Mouse (Mus musculus): Measurements from ENCODE around the gene Cyp4f18. TPM values are rescaled to one million over a fixed set of nuclear protein-coding genes. Genes with fewer than 3 reads are reported as not detected.

Cyp4f18 gene
- polyA plus RNA-seq, 1 experiment: 0.16 TPM

DNA sequence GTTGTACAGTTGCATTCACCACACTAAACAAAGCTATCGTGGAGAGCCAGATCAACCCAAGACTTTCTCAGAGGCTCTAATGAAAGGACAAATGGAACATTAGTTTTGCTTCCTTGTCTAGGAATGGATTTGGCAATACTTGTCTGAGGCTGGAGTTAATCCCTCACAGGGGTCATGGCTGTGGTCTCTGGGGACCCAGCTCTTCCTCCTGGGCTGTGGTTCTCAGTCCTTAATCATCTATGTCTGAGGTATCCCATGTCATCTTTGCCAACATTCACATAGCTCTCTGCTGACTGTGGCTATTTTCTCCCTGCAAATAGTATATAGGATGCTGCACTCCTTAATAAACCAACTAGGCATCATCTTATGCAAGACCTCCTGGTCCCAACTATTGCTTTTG, 67.7 kb downstream of the Cyp4f18 start:
- Histone ChIP-seq H3K4me3 (no peak overlapping the region), H3K4me2 (ENCODE audit: low read depth) (no peak overlapping the region), H3K79me2 (ENCODE audit: control insufficient read depth, insufficient read depth) (no peaks in the 10 kb centered on the region), H3K36me3 (ENCODE audit: control insufficient read depth, insufficient read depth) (no peaks in the 10 kb centered on the region), H3K27me3 (ENCODE audit: control insufficient read depth, insufficient read depth, insufficient read length) (no peaks in the 10 kb centered on the region), H3ac (ENCODE audit: control insufficient read depth, insufficient read length) (no peak overlapping the region)
- no peak for TF ChIP-seq TCF12 (IDR thresholded peaks at IDR 0.05; ENCODE audit: insufficient read depth, poor library complexity, severe bottlenecking)
- TF ChIP-seq POLR2A (IDR thresholded peaks at IDR 0.05; ENCODE audit: insufficient read length, low read depth): no peak
- TF ChIP-seq CEBPB (IDR thresholded peaks at IDR 0.05; ENCODE audit: insufficient read depth, poor library complexity, severe bottlenecking): no peak
- no peak for TF ChIP-seq USF1 (IDR thresholded peaks at IDR 0.05; ENCODE audit: low read depth)
- no peak for TF ChIP-seq REST (IDR thresholded peaks at IDR 0.05; ENCODE audit: insufficient read depth, insufficient read length)
- no peak for TF ChIP-seq TCF3 (IDR thresholded peaks at IDR 0.05; ENCODE audit: insufficient read length, low read depth)
- no peak for TF ChIP-seq MYOG (IDR thresholded peaks at IDR 0.05; ENCODE audit: control insufficient read depth in 1 of 3, insufficient read depth in 1 of 3, insufficient read length in 2 of 3, low read depth in 2 of 3)

DNA sequence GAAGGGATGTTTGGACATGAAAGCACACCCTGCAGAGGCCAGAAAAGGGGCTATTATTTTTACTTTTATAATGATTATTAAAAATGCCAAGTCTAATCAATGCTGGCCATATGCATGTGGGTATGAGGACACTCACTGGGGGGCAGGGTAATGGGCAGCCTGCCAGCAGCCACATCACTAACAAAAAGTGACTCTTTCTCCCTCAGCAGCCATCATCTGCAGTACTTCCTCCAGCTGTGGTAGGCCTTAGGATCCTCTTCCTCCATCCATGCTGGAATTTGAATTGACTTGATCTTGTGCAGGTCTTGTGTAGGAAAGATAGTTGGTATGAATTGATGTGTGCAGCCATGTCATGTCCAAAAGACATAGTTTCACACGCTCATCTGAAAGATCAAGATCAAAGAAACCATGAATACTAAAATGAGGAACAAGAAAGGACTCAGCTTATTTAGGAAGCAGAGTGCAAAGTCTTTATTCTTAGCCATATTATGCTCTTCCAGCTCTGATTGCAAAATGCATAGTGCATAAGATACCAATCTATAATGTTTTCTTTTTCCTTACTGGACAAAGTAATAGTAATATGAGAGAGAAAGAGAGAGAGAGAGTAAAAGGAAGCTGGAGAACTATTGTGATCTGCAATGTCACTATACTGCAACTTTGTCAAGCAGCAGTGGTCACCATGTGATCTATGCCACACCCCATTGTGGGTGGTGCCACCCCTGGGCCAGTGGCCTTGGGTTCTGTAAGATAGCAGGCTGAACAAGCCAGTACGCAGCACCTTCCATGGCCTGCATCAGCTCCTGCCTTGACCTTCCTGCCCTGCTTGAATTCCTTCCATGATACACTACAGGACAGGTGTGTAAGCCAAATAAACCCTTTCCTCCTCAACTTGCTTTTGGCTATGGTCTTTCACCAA, 68.9 kb downstream of the Cyp4f18 start:
- no peak for TF ChIP-seq E2F4 (IDR thresholded peaks at IDR 0.05; ENCODE audit: insufficient read depth)
- no peak for TF ChIP-seq POLR2A (IDR thresholded peaks at IDR 0.05; ENCODE audit: insufficient read length, low read depth)
- no peak for TF ChIP-seq CEBPB (IDR thresholded peaks at IDR 0.05; ENCODE audit: insufficient read depth, poor library complexity, severe bottlenecking)
- TF ChIP-seq MYOD1 (IDR thresholded peaks at IDR 0.05; ENCODE audit: control insufficient read depth in 1 of 3, insufficient read length in 2 of 3, low read depth in 2 of 3): no peak
- no peak for TF ChIP-seq SRF (IDR thresholded peaks at IDR 0.05; ENCODE audit: control insufficient read depth, insufficient read length, low read depth)
- no peak for TF ChIP-seq REST (IDR thresholded peaks at IDR 0.05; ENCODE audit: insufficient read depth, insufficient read length)
- no peak for TF ChIP-seq MYOG (IDR thresholded peaks at IDR 0.05; ENCODE audit: control insufficient read depth in 1 of 3, insufficient read depth in 1 of 3, insufficient read length in 2 of 3, low read depth in 2 of 3)
- no peak for TF ChIP-seq POLR2AphosphoS2 (IDR thresholded peaks at IDR 0.05; ENCODE audit: insufficient read length, low read depth)
- no peak for TF ChIP-seq TCF12 (IDR thresholded peaks at IDR 0.05; ENCODE audit: insufficient read depth, poor library complexity, severe bottlenecking)
- no peak for TF ChIP-seq TCF3 (IDR thresholded peaks at IDR 0.05; ENCODE audit: insufficient read length, low read depth)
- H3K4me3 ChIP-seq: no peak overlapping the region
- H3K36me3 ChIP-seq (ENCODE audit: control insufficient read depth, insufficient read depth): no peaks in the 10 kb centered on the region
- H3ac ChIP-seq (ENCODE audit: control insufficient read depth, insufficient read length): no peak overlapping the region
- no peaks in the 10 kb centered on the region for H3K79me2 ChIP-seq (ENCODE audit: control insufficient read depth, insufficient read depth)
- H3K4me2 ChIP-seq (ENCODE audit: low read depth): no peak overlapping the region
- H3K27me3 ChIP-seq (ENCODE audit: control insufficient read depth, insufficient read depth, insufficient read length): no peaks in the 10 kb centered on the region

Other genes starting within 250 kb of the Cyp4f18 start
- 0.31 TPM for gene Zfp709, start 127.6 kb downstream of the Cyp4f18 start, polyA plus RNA-seq (2012; fragmentation: generic; extraction: Trizol)
- gene Zfp882, start 101.0 kb downstream of the Cyp4f18 start, polyA plus RNA-seq (2012; fragmentation: generic; extraction: Trizol): 0.55 TPM
- gene Zfp617, start 101.0 kb downstream of the Cyp4f18 start, polyA plus RNA-seq (2012; fragmentation: generic; extraction: Trizol): 6.2 TPM
- gene Zfp961, start 58.6 kb downstream of the Cyp4f18 start, polyA plus RNA-seq (2012; fragmentation: generic; extraction: Trizol): 2.7 TPM
- gene Olfr372, start 31.6 kb upstream of the Cyp4f18 start, polyA plus RNA-seq (2012; fragmentation: generic; extraction: Trizol): not detected
- not detected for gene Olfr373, start 73.6 kb upstream of the Cyp4f18 start, polyA plus RNA-seq (2012; fragmentation: generic; extraction: Trizol)
- gene Olfr374, start 97.4 kb upstream of the Cyp4f18 start, polyA plus RNA-seq (2012; fragmentation: generic; extraction: Trizol): not detected
- 205 TPM for gene Tpm4, start 125.3 kb upstream of the Cyp4f18 start, polyA plus RNA-seq (2012; fragmentation: generic; extraction: Trizol)
- gene Rab8a, start 151.6 kb upstream of the Cyp4f18 start, polyA plus RNA-seq (2012; fragmentation: generic; extraction: Trizol): 84.3 TPM
- gene Hsh2d, start 180.0 kb upstream of the Cyp4f18 start, polyA plus RNA-seq (2012; fragmentation: generic; extraction: Trizol): not detected
- gene Cib3, start 203.2 kb upstream of the Cyp4f18 start, polyA plus RNA-seq (2012; fragmentation: generic; extraction: Trizol): not detected
- gene Gm11034, start 204.0 kb upstream of the Cyp4f18 start, polyA plus RNA-seq (2012; fragmentation: generic; extraction: Trizol): not detected
- gene Fam32a, start 210.1 kb upstream of the Cyp4f18 start, polyA plus RNA-seq (2012; fragmentation: generic; extraction: Trizol): 29.5 TPM
- 57.8 TPM for gene Ap1m1, start 230.4 kb upstream of the Cyp4f18 start, polyA plus RNA-seq (2012; fragmentation: generic; extraction: Trizol)

All from myocyte (in vitro differentiated cells).